Mouse (Mus musculus): ENCODE results near the gene Hecw1. TPM values are rescaled to one million over a fixed set of nuclear protein-coding genes. Genes with fewer than 3 reads are reported as not detected.
"Not testable (repeated sequence)": the region's sequence is repeated elsewhere in the genome, so short reads cannot be mapped to it uniquely, and the experiment has no call there.

Gene Hecw1
- polyA plus RNA-seq, 1 experiment from 2014 or later, result not detected

DNA sequence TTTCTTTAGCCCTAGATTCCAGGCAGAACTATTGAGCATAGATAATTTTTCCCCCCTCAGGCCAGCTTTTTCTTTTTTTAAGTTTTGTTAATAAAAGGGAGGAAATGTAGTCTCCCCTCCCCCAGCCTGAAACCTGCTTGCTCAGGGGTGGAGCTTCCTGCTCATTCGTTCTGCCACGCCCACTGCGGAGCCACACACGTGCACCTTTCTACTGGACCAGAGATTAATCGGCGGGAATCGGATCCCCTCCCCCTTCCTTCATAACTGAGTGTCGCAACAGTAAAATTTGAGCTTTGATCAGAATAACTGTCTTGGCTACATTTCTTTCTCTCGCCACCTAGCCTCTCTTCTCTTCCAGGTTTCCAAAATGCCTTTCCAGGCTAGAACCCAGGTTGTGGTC, 262.1 kb downstream of the Hecw1 start:
- 39% methylated on average over 4 of the region's 9 CpGs for WGBS (ENCODE audit: missing documents)
- not testable (repeated sequence) for H3K27ac ChIP-seq; H3K36me3 ChIP-seq (ENCODE audit: inconsistent target); H3K4me3 ChIP-seq (ENCODE audit: inconsistent target); H3K79me2 ChIP-seq (ENCODE audit: inconsistent target)

DNA sequence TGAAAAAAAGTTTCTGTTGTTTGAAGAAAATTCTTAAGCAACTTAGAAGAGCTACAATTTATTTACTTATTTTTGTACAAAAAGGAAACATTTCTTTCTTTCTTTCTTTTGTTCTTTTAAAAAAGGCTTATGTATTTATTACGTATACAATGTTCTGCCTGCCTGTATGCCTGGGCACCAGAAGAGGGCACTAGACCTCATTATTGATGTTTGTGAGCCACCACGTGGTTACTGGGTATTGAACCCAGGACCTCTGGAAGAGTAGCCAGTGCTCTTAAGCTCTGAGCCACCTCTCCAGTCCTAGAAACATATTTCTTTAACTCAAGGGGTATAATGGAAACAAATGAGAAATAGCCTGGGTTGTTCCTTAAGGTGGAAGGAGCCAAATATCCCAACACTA, 277.1 kb downstream of the Hecw1 start:
- 55% methylated on average over 2 of the region's 2 CpGs for WGBS (ENCODE audit: missing documents)

GRCm38 (mm10) chr13:14179669-14180068, 343.4 kb downstream of the Hecw1 start:
- H3K79me2 ChIP-seq (ENCODE audit: inconsistent target), result no peaks in the 10 kb centered on the region
- H3K36me3 ChIP-seq (ENCODE audit: inconsistent target), result no peaks in the 10 kb centered on the region
- WGBS (ENCODE audit: missing documents), result 97% methylated on average over 3 of the region's 3 CpGs
- H3K27ac ChIP-seq, result no peak overlapping the region
- H3K4me3 ChIP-seq (ENCODE audit: inconsistent target), result no peak overlapping the region

More for the DNA sequence above, 277.1 kb downstream of the Hecw1 start:
- Histone ChIP-seq H3K36me3 (ENCODE audit: inconsistent target) (no peaks in the 10 kb centered on the region), H3K27ac (no peak overlapping the region), H3K79me2 (ENCODE audit: inconsistent target) (no peaks in the 10 kb centered on the region), H3K4me3 (ENCODE audit: inconsistent target) (no peak overlapping the region)

GRCm38 (mm10) chr13:14177989-14178388, 345.0 kb downstream of the Hecw1 start:
- 91% methylated on average over 1 of the region's 1 CpGs for WGBS (ENCODE audit: missing documents)
- H3K27ac ChIP-seq, result no peak overlapping the region
- H3K4me3 ChIP-seq (ENCODE audit: inconsistent target), result no peak overlapping the region
- H3K36me3 ChIP-seq (ENCODE audit: inconsistent target), result no peaks in the 10 kb centered on the region
- H3K79me2 ChIP-seq (ENCODE audit: inconsistent target), result no peaks in the 10 kb centered on the region

Other genes with a start within 250 kb of the Hecw1 start
- gene Mrpl32, start 89.9 kb upstream of the Hecw1 start, polyA plus RNA-seq (2018), result 33.0 to 89.7 TPM (median 50.0 TPM) in 3 replicates
- 56.7 to 88.2 TPM (median 85.0 TPM) in 3 replicates for gene Psma2, start 90.0 kb upstream of the Hecw1 start, polyA plus RNA-seq (2018)
- gene AW209491, start 106.9 kb upstream of the Hecw1 start, polyA plus RNA-seq (2018), result 7.7 to 9.3 TPM (median 8.9 TPM) in 3 replicates

All from macrophage (primary cell).